Mouse (Mus musculus) heart, embryonic 13.5 days (tissue): ENCODE results near the gene Ybx2. TPM values are rescaled to one million over a fixed set of nuclear protein-coding genes. Genes with fewer than 3 reads are reported as not detected.

Experiments used
- ATAC-seq: fragments of 200-750 bp; cut with Nextera tagmentation; 2 replicates; pipeline ENCODE4 v1.8.0; 2017; ENCODE audit warnings: moderate TSS enrichment; ENCODE audit not compliant: insufficient number of reproducible peaks, low FRiP score, low TSS enrichment; ENCODE audit errors: extremely low read depth
- H3K27ac ChIP-seq: fragments of 300-500 bp; sonication (generic); replicated peaks from 2 replicates; pipeline ENCODE4 v1.5.1; 2015; ENCODE audit warnings: moderate library complexity, mild to moderate bottlenecking, inconsistent platforms
- H3K27me3 ChIP-seq: fragments of 300-500 bp; sonication (generic); replicated peaks from 2 replicates; pipeline ENCODE4 v1.6.1; 2015; ENCODE audit warnings: mild to moderate bottlenecking, inconsistent platforms
- H3K36me3 ChIP-seq: fragments of 300-500 bp; sonication (generic); 2 replicates; pipeline ENCODE4 v1.6.1; 2015; ENCODE audit warnings: mild to moderate bottlenecking, inconsistent platforms
- H3K4me1 ChIP-seq: fragments of 300-500 bp; sonication (generic); 2 replicates; pipeline ENCODE4 v1.6.1; 2015; ENCODE audit warnings: inconsistent platforms
- H3K4me2 ChIP-seq: fragments of 300-500 bp; sonication (generic); 2 replicates; pipeline ENCODE4 v1.6.1; 2015; ENCODE audit warnings: inconsistent platforms, mild to moderate bottlenecking, moderate library complexity
- H3K4me3 ChIP-seq: fragments of 300-500 bp; sonication (generic); 2 replicates; pipeline ENCODE4 v1.5.1; 2015; ENCODE audit warnings: moderate library complexity, mild to moderate bottlenecking, inconsistent platforms
- H3K9ac ChIP-seq: fragments of 300-500 bp; sonication (generic); 2 replicates; pipeline ENCODE4 v1.6.1; 2015; ENCODE audit warnings: inconsistent platforms, mild to moderate bottlenecking, moderate library complexity
- H3K9me3 ChIP-seq: fragments of 300-500 bp; sonication (generic); 2 replicates; pipeline ENCODE4 v1.6.1; 2016; ENCODE audit warnings: inconsistent platforms
- WGBS: fragments of 180-500 bp; shearing (Covaris S2); methylation state at CpG from one replicate; pipeline ENCODE4 v1.1.7; 2015; ENCODE audit warnings: mixed read lengths; 5-methylcytosine and 5-hydroxymethylcytosine counted together
- microRNA-seq: library from miRNA; unstranded; fragments of <30 nt; microRNA quantifications from one replicate; pipeline ENCODE4, GENCODE M21; 2016
- polyA plus RNA-seq: library from polyadenylated mRNA; unstranded; fragments of >200 nt; fragmentation: Nextera tagmentation; extraction: Ambion mirVana; gene quantifications from 2 replicates; pipeline ENCODE4 v1.2.1, GENCODE M21; 2015

Ybx2 gene
- polyA plus RNA-seq, 1 experiment from 2014 or later: 3.1 TPM

- 47% methylated on average over 8 of the region's 8 CpGs for WGBS
- Histone ChIP-seq H3K27me3 (no peaks in the 10 kb centered on the region), H3K4me3 (peak within 1 kb of the TSS; percentile 100), H3K4me2 (peak within 1 kb of the TSS; percentile 87), H3K4me1 (peaks cover 35% of the 10 kb centered on the region), H3K36me3 (peaks cover 54% of the 10 kb centered on the region), H3K27ac (peak within 1 kb of the TSS; percentile 99), H3K9ac (peak within 1 kb of the TSS; percentile 100), H3K9me3 (no peaks in the 10 kb centered on the region)
- ATAC-seq: no peak
These were observed 46.6 kb downstream of the Ybx2 start, which contains the start of gene Elp5 for GRCm38 (mm10) chr11:69982225-69982624. Gene Elp5 (minus strand): TSS chr11:69982517.

- Histone ChIP-seq H3K9me3 (no peaks in the 10 kb centered on the region), H3K36me3 (peaks cover 54% of the 10 kb centered on the region), H3K27ac (peak overlapping the region; percentile 99), H3K27me3 (no peaks in the 10 kb centered on the region), H3K4me1 (peaks cover 35% of the 10 kb centered on the region), H3K4me2 (peak overlapping the region; percentile 87), H3K4me3 (peak overlapping the region; percentile 100), H3K9ac (peak overlapping the region; percentile 100)
- ATAC-seq: no peak
- WGBS: 17% methylated on average over 5 of the region's 5 CpGs
These were observed 47.3 kb downstream of the Ybx2 start for GRCm38 (mm10) chr11:69982877-69983276.

DNA sequence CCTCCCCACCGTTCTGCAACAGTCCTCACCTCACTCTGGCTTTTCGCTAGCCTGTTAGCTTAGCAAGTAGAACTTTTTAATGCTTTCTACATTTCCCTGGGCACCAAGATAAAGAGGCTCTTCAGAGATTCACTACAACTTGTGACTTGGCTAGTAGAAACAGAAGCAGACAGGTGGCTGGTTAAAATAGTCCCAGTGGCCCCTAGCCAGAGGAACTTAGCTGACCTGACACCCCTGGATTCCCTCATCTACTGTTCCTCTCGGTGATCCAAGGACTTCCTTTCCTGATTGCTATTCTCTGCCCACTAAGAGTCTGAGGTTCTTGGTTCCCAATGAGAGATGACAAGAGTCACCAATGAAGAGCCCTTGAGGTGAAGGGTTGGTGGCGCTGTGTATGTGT, 47.8 kb downstream of the Ybx2 start:
- H3K9me3 ChIP-seq: no peaks in the 10 kb centered on the region
- peak overlapping the region; percentile 100 for H3K9ac ChIP-seq
- peak overlapping the region; percentile 100 for H3K4me3 ChIP-seq
- H3K36me3 ChIP-seq: peaks cover 54% of the 10 kb centered on the region
- H3K27ac ChIP-seq: peak overlapping the region; percentile 99
- H3K4me1 ChIP-seq: peaks cover 35% of the 10 kb centered on the region
- 75% methylated on average over 4 of the region's 4 CpGs for WGBS
- ATAC-seq: no peak
- peak overlapping the region; percentile 87 for H3K4me2 ChIP-seq
- no peaks in the 10 kb centered on the region for H3K27me3 ChIP-seq

- Histone ChIP-seq H3K27ac (no peak overlapping the region), H3K27me3 (no peaks in the 10 kb centered on the region), H3K4me3 (no peak overlapping the region), H3K9me3 (no peaks in the 10 kb centered on the region), H3K4me1 (peaks cover 27% of the 10 kb centered on the region), H3K9ac (no peak overlapping the region), H3K36me3 (peaks cover 60% of the 10 kb centered on the region), H3K4me2 (no peak overlapping the region)
- 85% methylated on average over 8 of the region's 8 CpGs for WGBS
- no peak for ATAC-seq
These were observed 48.8 kb downstream of the Ybx2 start for GRCm38 (mm10) chr11:69984431-69984830.

DNA sequence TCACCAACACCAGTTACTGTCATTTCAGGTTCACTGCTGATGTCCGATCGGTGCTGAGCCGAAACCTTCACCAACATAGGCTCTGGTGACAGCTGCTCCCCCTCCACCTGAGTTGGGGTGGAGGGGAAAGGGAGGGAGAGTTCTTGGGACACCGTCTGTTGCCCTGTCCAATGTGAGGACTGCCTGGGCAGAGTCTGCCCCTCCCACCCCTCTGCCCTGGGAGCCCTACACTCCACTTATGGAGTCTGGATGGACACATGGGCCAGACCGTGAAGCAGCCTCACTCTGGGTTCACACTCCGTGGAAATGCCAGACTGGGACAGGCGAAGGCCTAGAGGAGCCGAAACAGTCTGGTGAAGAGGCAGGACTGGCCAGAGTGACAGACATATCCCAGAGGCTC, 54.4 kb downstream of the Ybx2 start:
- Histone ChIP-seq H3K4me1 (peaks cover 27% of the 10 kb centered on the region), H3K27me3 (no peaks in the 10 kb centered on the region), H3K27ac (peak overlapping the region; percentile 98), H3K4me3 (peak overlapping the region; percentile 82; the same call in 1 of the 2 replicates), H3K9me3 (no peaks in the 10 kb centered on the region), H3K9ac (peak overlapping the region; percentile 96; the same call in 1 of the 2 replicates), H3K36me3 (peaks cover 80% of the 10 kb centered on the region), H3K4me2 (no peak overlapping the region; the same call in 1 of the 2 replicates)
- ATAC-seq: no peak
- 77% methylated on average over 8 of the region's 8 CpGs for WGBS

Small RNAs within 50 kb of the gene (microRNA-seq; reads per million reads assigned to microRNA genes)
- not detected for gene Gm44349

Other genes starting within 250 kb of the Ybx2 start
- 4.7 and 5.7 TPM in 2 replicates for gene Tnfsf12, start 239.9 kb upstream of the Ybx2 start, polyA plus RNA-seq
- gene Tnfsfm13, start 239.7 kb upstream of the Ybx2 start, polyA plus RNA-seq: 3.3 and 3.4 TPM in 2 replicates
- gene Polr2a, start 177.2 kb upstream of the Ybx2 start, polyA plus RNA-seq: 16.1 and 19.1 TPM in 2 replicates
- gene Slc35g3, start 173.8 kb upstream of the Ybx2 start, polyA plus RNA-seq: 0.19 and 0.51 TPM in 2 replicates
- 2.7 and 3.1 TPM in 2 replicates for gene Zbtb4, start 169.9 kb upstream of the Ybx2 start, polyA plus RNA-seq
- gene Chrnb1, start 139.9 kb upstream of the Ybx2 start, polyA plus RNA-seq: 6.8 and 7.9 TPM in 2 replicates
- gene Fgf11, start 133.9 kb upstream of the Ybx2 start, polyA plus RNA-seq: 2.0 and 2.3 TPM in 2 replicates
- gene Tmem102, start 130.2 kb upstream of the Ybx2 start, polyA plus RNA-seq: 1.8 and 1.9 TPM in 2 replicates
- not detected in 2 replicates for gene Gm39566, start 120.5 kb upstream of the Ybx2 start, polyA plus RNA-seq
- not detected in 2 replicates for gene Spem2, start 117.3 kb upstream of the Ybx2 start, polyA plus RNA-seq
- gene Spem1, start 113.6 kb upstream of the Ybx2 start, polyA plus RNA-seq: not detected in 2 replicates
- gene Nlgn2, start 98.0 kb upstream of the Ybx2 start, polyA plus RNA-seq: 2.0 and 2.4 TPM in 2 replicates
- 330 and 361 TPM in 2 replicates for gene Tmem256, start 97.3 kb upstream of the Ybx2 start, polyA plus RNA-seq
- gene Plscr3, start 89.4 kb upstream of the Ybx2 start, polyA plus RNA-seq: 75.4 and 76.2 TPM in 2 replicates
- gene Tnk1, start 77.1 kb upstream of the Ybx2 start, polyA plus RNA-seq: 0.38 and 0.56 TPM in 2 replicates
- gene Tmem95, start 57.8 kb upstream of the Ybx2 start, polyA plus RNA-seq: not detected in 2 replicates
- 3.9 TPM in 2 replicates for gene Kctd11, start 54.4 kb upstream of the Ybx2 start, polyA plus RNA-seq
- gene Acap1, start 40.3 kb upstream of the Ybx2 start, polyA plus RNA-seq: 7.0 and 8.2 TPM in 2 replicates
- gene 2810408A11Rik, start 34.8 kb upstream of the Ybx2 start, polyA plus RNA-seq: 4.0 and 4.1 TPM in 2 replicates
- 7.8 and 8.1 TPM in 2 replicates for gene Neurl4, start 34.7 kb upstream of the Ybx2 start, polyA plus RNA-seq
- gene Gps2, start 21.9 kb upstream of the Ybx2 start, polyA plus RNA-seq: 45.0 and 52.2 TPM in 2 replicates
- gene Eif5a, start 13.8 kb upstream of the Ybx2 start, polyA plus RNA-seq: 1,157 and 1,215 TPM in 2 replicates
- gene Slc2a4, start 12.4 kb downstream of the Ybx2 start, polyA plus RNA-seq: 25.8 and 30.3 TPM in 2 replicates
- 6.3 and 7.4 TPM in 2 replicates for gene Cldn7, start 29.0 kb downstream of the Ybx2 start, polyA plus RNA-seq
- gene Ctdnep1, start 45.4 kb downstream of the Ybx2 start, polyA plus RNA-seq: 21.0 and 21.1 TPM in 2 replicates
- 111 and 119 TPM in 2 replicates for gene Elp5, start 46.7 kb downstream of the Ybx2 start, polyA plus RNA-seq
- gene Gabarap, start 55.3 kb downstream of the Ybx2 start, polyA plus RNA-seq: 456 and 466 TPM in 2 replicates
- gene Phf23, start 60.0 kb downstream of the Ybx2 start, polyA plus RNA-seq: 43.8 and 47.9 TPM in 2 replicates
- 20.7 and 22.0 TPM in 2 replicates for gene Dvl2, start 64.8 kb downstream of the Ybx2 start, polyA plus RNA-seq
- 131 and 140 TPM in 2 replicates for gene Acadvl, start 79.6 kb downstream of the Ybx2 start, polyA plus RNA-seq
- 4.7 and 5.1 TPM in 2 replicates for gene Dlg4, start 81.1 kb downstream of the Ybx2 start, polyA plus RNA-seq
- gene Asgr1, start 118.3 kb downstream of the Ybx2 start, polyA plus RNA-seq: 0.24 TPM in 1 of 2 replicates, not detected in the other
- gene Asgr2, start 156.8 kb downstream of the Ybx2 start, polyA plus RNA-seq: 0.18 TPM in 1 of 2 replicates, not detected in the other
- gene Mgl2, start 194.5 kb downstream of the Ybx2 start, polyA plus RNA-seq: 0.53 and 0.67 TPM in 2 replicates
- 0.31 and 0.43 TPM in 2 replicates for gene Clec10a, start 220.4 kb downstream of the Ybx2 start, polyA plus RNA-seq